In genomic region chr8:62951173-62952134, GRCm38 (mm10) we compare ENCODE assay signal across 8 mouse cellular contexts. TPM values are rescaled to one million over a fixed set of nuclear protein-coding genes. Genes with fewer than 3 reads are reported as not detected.
A peak's percentile ranks its signal among the peaks of the same experiment; 100 is the strongest.
DNase-seq lines count a peak whose midpoint lies in the region; ATAC-seq lines count a peak whose summit lies in the region.

No protein-coding gene starts in this region.

- H3K4me1 ChIP-seq in hindbrain, embryonic 11.5 days (replicated peaks; ENCODE audit: control insufficient read depth, insufficient read depth, low read length), result no peaks in the 10 kb centered on the region
- peaks cover 14% of the 10 kb centered on the region; the same call in 1 of the 2 replicates for H3K4me1 ChIP-seq in neural tube, embryonic 13.5 days (replicated peaks)

- H3K9ac ChIP-seq in hindbrain, embryonic 11.5 days (ENCODE audit: low read depth, low read length), result peak overlapping the region; percentile 75
- peak overlapping the region; percentile 91 for H3K9ac ChIP-seq in neural tube, embryonic 13.5 days

- ATAC-seq in hindbrain, embryonic 11.5 days (ENCODE audit: low FRiP score), result peak; percentile 92
- peak; percentile 92 for ATAC-seq in neural tube, embryonic 13.5 days (ENCODE audit: low read depth)

- peak overlapping the region; percentile 64 for H3K4me3 ChIP-seq in hindbrain, embryonic 11.5 days (ENCODE audit: low read depth, low read length)
- peak overlapping the region; percentile 70 for H3K4me3 ChIP-seq in neural tube, embryonic 13.5 days

- under 1% methylated on average over 39 of the region's 50 CpGs for WGBS in hindbrain, embryonic 11.5 days
- WGBS in neural tube, embryonic 13.5 days, result under 1% methylated on average over 38 of the region's 50 CpGs

- 0 out of 2 replicates have a peak overlapping the region, but pooled peaks have one; percentile 42 for H3K27ac ChIP-seq in hindbrain, embryonic 11.5 days (ENCODE audit: low read depth, low read length)
- peak overlapping the region; percentile 91 for H3K27ac ChIP-seq in neural tube, embryonic 13.5 days (replicated peaks)

- intact Hi-C loops in left cerebral cortex, postnatal 36 days (cut with DNase I), result no loop called here

- no peaks in the 10 kb centered on the region for H3K9me3 ChIP-seq in hindbrain, embryonic 11.5 days (ENCODE audit: control insufficient read depth, low read length)
- no peaks in the 10 kb centered on the region for H3K9me3 ChIP-seq in neural tube, embryonic 13.5 days

- H3K27me3 ChIP-seq in hindbrain, embryonic 11.5 days (ENCODE audit: control insufficient read depth, insufficient read depth, low read length), result no peaks in the 10 kb centered on the region
- no peaks in the 10 kb centered on the region for H3K27me3 ChIP-seq in neural tube, embryonic 13.5 days

- H3K36me3 ChIP-seq in hindbrain, embryonic 11.5 days (ENCODE audit: control insufficient read depth, insufficient read depth, low read length), result no peaks in the 10 kb centered on the region
- H3K36me3 ChIP-seq in neural tube, embryonic 13.5 days, result no peaks in the 10 kb centered on the region

- DNase-seq in kidney, postnatal 10 days, result peak; percentile 38
- DNase-seq in kidney, adult 9 months, result no peak
- peak; percentile 44 for DNase-seq in embryo, embryonic 11.5 days (ENCODE audit: low read depth, low spot score)
- peak; percentile 68 for DNase-seq in hindbrain, embryonic 11.5 days (ENCODE audit: low spot score)
- DNase-seq in left cerebral cortex, postnatal 36 days (ENCODE audit: low spot score in 2 of 2), result peak; percentile 46 to 62
- DNase-seq in urinary bladder, postnatal 4 days (ENCODE audit: low spot score in 2 of 2), result no peak
- DNase-seq in adipocyte (ENCODE audit: low spot score), result no peak

- H3K4me2 ChIP-seq in hindbrain, embryonic 11.5 days (replicated peaks; ENCODE audit: low read depth, low read length), result peak overlapping the region; percentile 93
- H3K4me2 ChIP-seq in neural tube, embryonic 13.5 days, result peak overlapping the region; percentile 76

RNA-seq across cellular contexts. Expression of gene Spock3, which starts 0.6 kb away (rescaled TPM):
- polyA plus RNA-seq in hindbrain, embryonic 11.5 days (2014; fragmentation: Nextera tagmentation; extraction: Ambion mirVana), result 18.1 and 20.8 TPM in 2 replicates
- total RNA-seq in left cerebral cortex, postnatal 36 days (2021), result 10 to 100 TPM; 72.5 to 73.6 TPM
- 89.1 and 90.2 TPM in 2 replicates for polyA plus RNA-seq in neural tube, embryonic 13.5 days (2015; fragmentation: Nextera tagmentation; extraction: Ambion mirVana)

Comparison
In these comparisons a context has a peak if more than half of its experiments do, and no peak if none do; other contexts are left out.
1. DNase-seq: peak in kidney, postnatal 10 days (single experiment), embryo, embryonic 11.5 days (single experiment), hindbrain, embryonic 11.5 days (single experiment) and left cerebral cortex, postnatal 36 days (2 of 2); none in kidney, adult 9 months (single experiment), urinary bladder, postnatal 4 days (0 of 2) and adipocyte (single experiment).